Mouse (Mus musculus) myocyte (in vitro differentiated cells): ENCODE data around the gene Defa25. TPM values are rescaled to one million over a fixed set of nuclear protein-coding genes. Genes with fewer than 3 reads are reported as not detected.
"Not testable (repeated sequence)": the region's sequence is repeated elsewhere in the genome, so short reads cannot be mapped to it uniquely, and the experiment has no call there.

Source experiments
- H3K27me3 ChIP-seq: one replicate; pipeline ENCODE4 v1.6.1; 2011; ENCODE audit not compliant: control insufficient read depth, insufficient read depth, insufficient read length
- H3K36me3 ChIP-seq: one replicate; pipeline ENCODE4 v1.6.1; 2011; ENCODE audit not compliant: control insufficient read depth, insufficient read depth
- H3K4me2 ChIP-seq: one replicate; pipeline ENCODE4 v1.6.1; 2011; ENCODE audit warnings: low read depth, control low read depth
- H3K4me3 ChIP-seq: one replicate; pipeline ENCODE4 v1.5.1; 2011; ENCODE audit warnings: mild to moderate bottlenecking, control low read depth, moderate library complexity
- H3K79me2 ChIP-seq: one replicate; pipeline ENCODE4 v1.6.1; 2011; ENCODE audit not compliant: control insufficient read depth, insufficient read depth
- H3ac ChIP-seq: one replicate; pipeline ENCODE4 v1.6.1; 2011; ENCODE audit not compliant: control insufficient read depth, insufficient read length
- CEBPB ChIP-seq: IDR thresholded peaks from 2 replicates; pipeline ENCODE4 v1.6.1; 2011; ENCODE audit warnings: mild to moderate bottlenecking, moderate library complexity; ENCODE audit not compliant: poor library complexity, insufficient read depth, severe bottlenecking
- E2F4 ChIP-seq: IDR thresholded peaks from one replicate; pipeline ENCODE4 v1.6.1; 2011; ENCODE audit warnings: mild to moderate bottlenecking, control low read depth, moderate library complexity; ENCODE audit not compliant: insufficient read depth
- MAX ChIP-seq: IDR thresholded peaks from one replicate; pipeline ENCODE4 v1.6.1; 2011; ENCODE audit warnings: low read depth, mild to moderate bottlenecking, control low read depth
- MYOD1 ChIP-seq, 3 experiments: IDR thresholded peaks; one replicate each; pipeline ENCODE4 v1.6.1; 2011; ENCODE audit warnings: control low read depth in 2 of 3, low read depth in 2 of 3, mild to moderate bottlenecking in 2 of 3, moderate library complexity in 1 of 3; ENCODE audit not compliant: insufficient read length in 2 of 3, control insufficient read depth in 1 of 3
- MYOG ChIP-seq, 3 experiments: IDR thresholded peaks; one replicate each; pipeline ENCODE4 v1.6.1; 2011; ENCODE audit warnings: control low read depth in 2 of 3, low read depth in 2 of 3, mild to moderate bottlenecking in 2 of 3; ENCODE audit not compliant: insufficient read length in 2 of 3, control insufficient read depth in 1 of 3, insufficient read depth in 1 of 3
- POLR2A ChIP-seq: IDR thresholded peaks from one replicate; pipeline ENCODE4 v1.6.1; 2011; ENCODE audit warnings: low read depth, mild to moderate bottlenecking, control low read depth, moderate library complexity; ENCODE audit not compliant: insufficient read length
- POLR2AphosphoS2 ChIP-seq: IDR thresholded peaks from one replicate; pipeline ENCODE4 v1.6.1; 2011; ENCODE audit warnings: low read depth, control low read depth; ENCODE audit not compliant: insufficient read length
- REST ChIP-seq: IDR thresholded peaks from one replicate; pipeline ENCODE4 v1.6.1; 2011; ENCODE audit warnings: mild to moderate bottlenecking, control low read depth, moderate library complexity; ENCODE audit not compliant: insufficient read depth, insufficient read length
- SRF ChIP-seq: IDR thresholded peaks from one replicate; pipeline ENCODE4 v1.6.1; 2011; ENCODE audit warnings: low read depth; ENCODE audit not compliant: control insufficient read depth, insufficient read length
- TCF12 ChIP-seq: IDR thresholded peaks from one replicate; pipeline ENCODE4 v1.6.1; 2011; ENCODE audit warnings: mild to moderate bottlenecking, control low read depth; ENCODE audit not compliant: poor library complexity, insufficient read depth, severe bottlenecking
- TCF3 ChIP-seq: IDR thresholded peaks from one replicate; pipeline ENCODE4 v1.6.1; 2011; ENCODE audit warnings: low read depth, control low read depth; ENCODE audit not compliant: insufficient read length
- USF1 ChIP-seq: IDR thresholded peaks from one replicate; pipeline ENCODE4 v1.6.1; 2011; ENCODE audit warnings: low read depth, mild to moderate bottlenecking, control low read depth, moderate library complexity
- polyA plus RNA-seq: library from polyadenylated mRNA; unstranded; fragments of >200 nt; fragmentation: generic; extraction: Trizol; gene quantifications from one replicate; pipeline ENCODE4 v1.2.1, GENCODE M21; 2012; ENCODE audit warnings: missing spikeins

The Defa25 gene
- polyA plus RNA-seq: not detected

DNA sequence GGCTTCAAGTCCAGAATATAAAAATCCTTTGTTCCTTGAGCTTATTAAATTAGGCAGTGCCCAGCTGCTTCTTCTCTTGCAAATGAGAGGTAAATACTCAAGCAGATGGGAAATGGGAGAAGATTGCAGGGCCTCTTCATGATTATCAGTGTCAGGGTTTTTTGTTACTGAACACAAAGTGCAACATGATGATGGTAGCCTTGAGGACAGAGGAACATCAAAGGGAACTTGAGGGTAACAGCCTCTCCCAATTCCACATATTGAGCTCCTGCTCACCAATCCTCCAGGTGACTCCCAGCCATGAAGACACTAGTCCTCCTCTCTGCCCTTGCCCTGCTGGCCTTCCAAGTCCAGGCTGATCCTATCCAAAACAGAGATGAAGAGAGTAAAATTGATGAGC, at the start of gene Defa25:
Gene Defa25 (plus strand): TSS at position 301 of the 400 bp plus-strand sequence.
- not testable (repeated sequence) for H3ac ChIP-seq, H3K4me3 ChIP-seq, H3K27me3 ChIP-seq, H3K36me3 ChIP-seq, H3K4me2 ChIP-seq, H3K79me2 ChIP-seq

DNA sequence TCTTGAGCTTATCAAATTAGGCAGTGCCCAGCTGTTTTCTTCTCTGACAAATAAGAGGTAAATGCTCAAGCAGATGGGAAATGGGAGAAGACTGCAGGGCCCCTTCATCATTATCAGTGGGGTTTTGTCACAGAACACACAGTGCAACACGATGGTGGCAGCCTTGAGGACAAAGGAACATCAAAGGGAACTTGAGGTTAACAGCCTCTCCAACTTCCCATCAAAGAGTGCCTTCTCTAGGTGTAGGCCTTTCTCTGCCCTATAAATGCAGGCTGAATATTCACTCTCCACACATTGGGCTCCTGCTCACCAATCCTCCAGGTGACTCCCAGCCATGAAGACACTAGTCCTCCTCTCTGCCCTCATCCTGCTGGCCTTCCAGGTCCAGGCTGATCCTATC, 29.5 kb upstream of the Defa25 start, which contains the start of gene Defa23:
Gene Defa23 (plus strand): TSS at position 301 of the 400 bp plus-strand sequence.
- H3K4me2 ChIP-seq, H3K36me3 ChIP-seq, H3K79me2 ChIP-seq, H3K27me3 ChIP-seq, H3K4me3 ChIP-seq, H3ac ChIP-seq: not testable (repeated sequence)

DNA sequence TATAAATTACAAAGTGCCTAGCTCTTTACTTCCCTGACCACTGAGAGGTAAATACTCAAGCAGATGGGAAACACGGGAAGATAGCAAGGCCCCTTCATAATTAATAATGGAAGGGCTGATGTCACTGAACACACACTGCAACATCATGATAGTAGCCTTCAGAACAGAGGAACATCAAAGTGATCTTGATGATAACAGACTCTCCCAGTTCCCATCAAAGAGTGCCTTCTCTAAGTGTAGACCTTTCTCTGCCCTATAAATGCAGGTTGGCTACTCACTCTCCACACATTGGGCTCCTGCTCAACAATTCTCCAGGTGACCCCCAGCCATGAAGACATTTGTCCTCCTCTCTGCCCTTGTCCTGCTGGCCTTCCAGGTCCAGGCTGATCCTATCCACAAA, 19.5 kb upstream of the Defa25 start, which contains the start of gene Defa35:
Gene Defa35 (plus strand): TSS at position 301 of the 400 bp plus-strand sequence.
- not testable (repeated sequence) for H3K36me3 ChIP-seq, H3K4me2 ChIP-seq, H3ac ChIP-seq, H3K27me3 ChIP-seq, H3K79me2 ChIP-seq, H3K4me3 ChIP-seq

DNA sequence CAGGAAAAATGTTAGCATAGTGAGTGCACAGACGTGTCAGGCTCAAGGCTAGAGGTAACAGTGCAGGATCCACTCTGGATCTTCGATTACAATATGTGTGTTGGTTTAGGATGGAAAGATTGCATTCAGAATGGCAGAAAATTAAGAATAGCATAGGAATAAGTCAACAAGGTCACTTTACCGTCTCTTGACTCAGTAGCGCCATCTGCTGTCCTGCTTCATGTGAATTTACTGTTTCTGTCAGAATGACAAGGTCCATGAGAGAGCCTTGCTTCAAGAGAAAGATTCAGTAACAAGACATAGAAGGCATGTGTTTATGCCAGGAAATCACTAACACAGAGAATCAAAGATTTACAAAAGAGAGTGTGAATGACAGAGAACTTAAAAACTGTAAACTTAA, 8.9 kb downstream of the Defa25 start:
- Histone ChIP-seq H3K27me3 (no peaks in the 10 kb centered on the region), H3K79me2 (no peaks in the 10 kb centered on the region), H3K4me2 (no peak overlapping the region), H3K4me3 (no peak overlapping the region), H3ac (no peak overlapping the region), H3K36me3 (no peaks in the 10 kb centered on the region)
- TF ChIP-seq SRF: no peak
- no peak for TF ChIP-seq MYOG (IDR thresholded peaks at IDR 0.05; ENCODE audit: control insufficient read depth in 1 of 3, insufficient read depth in 1 of 3, insufficient read length in 2 of 3, low read depth in 2 of 3)
- no peak for TF ChIP-seq POLR2AphosphoS2
- no peak for TF ChIP-seq POLR2A
- no peak for TF ChIP-seq TCF12
- no peak for TF ChIP-seq USF1
- no peak for TF ChIP-seq TCF3
- no peak for TF ChIP-seq CEBPB
- TF ChIP-seq E2F4: no peak
- TF ChIP-seq MAX: no peak
- TF ChIP-seq MYOD1 (IDR thresholded peaks at IDR 0.05; ENCODE audit: control insufficient read depth in 1 of 3, insufficient read length in 2 of 3, low read depth in 2 of 3): no peak
- TF ChIP-seq REST: no peak

DNA sequence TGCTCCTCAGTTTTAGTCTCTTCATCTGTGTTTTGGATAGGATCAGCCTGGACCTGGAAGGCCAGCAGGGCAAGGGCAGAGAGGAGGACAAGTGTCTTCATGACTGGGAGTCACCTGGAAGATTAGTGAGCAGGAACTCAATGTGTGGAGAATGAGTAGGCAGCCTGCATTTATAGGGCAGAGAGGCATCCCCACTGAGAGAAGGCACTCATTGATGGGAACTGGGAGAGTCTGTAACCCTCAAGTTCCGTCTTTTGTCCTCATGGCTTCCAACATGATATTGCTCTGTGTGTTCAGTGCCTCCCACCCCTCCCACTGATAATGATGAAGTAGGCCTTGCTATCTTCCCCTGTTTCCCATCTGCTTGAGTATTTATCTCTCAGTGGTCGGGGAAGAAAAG, 11.7 kb downstream of the Defa25 start, which contains the start of gene Gm14851:
Gene Gm14851 (minus strand): TSS at position 101 of the 400 bp plus-strand sequence.
- H3K4me3 ChIP-seq, H3K4me2 ChIP-seq, H3K27me3 ChIP-seq, H3K36me3 ChIP-seq, H3ac ChIP-seq, H3K79me2 ChIP-seq: not testable (repeated sequence)

DNA sequence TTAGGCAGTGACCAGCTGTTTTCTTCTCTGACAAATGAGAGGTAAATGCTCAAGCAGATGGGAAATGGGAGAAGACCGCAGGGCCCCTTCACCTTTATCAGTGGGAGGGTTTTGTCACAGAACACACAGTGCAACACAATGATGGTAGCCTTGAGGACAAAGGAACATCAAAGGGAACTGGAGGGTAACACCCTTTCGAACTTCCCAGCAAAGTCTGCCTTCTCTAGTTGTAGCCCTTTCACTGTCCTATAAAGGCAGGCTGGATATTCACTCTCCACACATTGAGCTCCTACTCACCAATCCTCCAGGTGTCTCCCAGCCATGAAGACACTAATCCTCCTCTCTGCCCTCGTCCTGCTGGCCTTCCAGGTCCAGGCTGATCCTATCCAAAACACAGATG, 50.1 kb downstream of the Defa25 start, which contains the start of gene Defa30:
Gene Defa30 (plus strand): TSS at position 301 of the 400 bp plus-strand sequence.
- not testable (repeated sequence) for H3K4me3 ChIP-seq, H3K27me3 ChIP-seq, H3K36me3 ChIP-seq, H3K79me2 ChIP-seq, H3ac ChIP-seq, H3K4me2 ChIP-seq

Other genes starting within 250 kb of the Defa25 start
- not detected for gene Defb33, start 191.8 kb upstream of the Defa25 start, polyA plus RNA-seq
- not detected for gene Gm15056, start 181.8 kb upstream of the Defa25 start, polyA plus RNA-seq
- not detected for gene Gm6040, start 162.4 kb upstream of the Defa25 start, polyA plus RNA-seq
- gene AY761185, start 139.7 kb upstream of the Defa25 start, polyA plus RNA-seq: not detected
- gene Defa21, start 58.9 kb upstream of the Defa25 start, polyA plus RNA-seq: not detected
- not detected for gene Defa23, start 29.4 kb upstream of the Defa25 start, polyA plus RNA-seq
- not detected for gene Defa35, start 19.4 kb upstream of the Defa25 start, polyA plus RNA-seq
- not detected for gene Gm14851, start 11.6 kb downstream of the Defa25 start, polyA plus RNA-seq
- not detected for gene Defa30, start 50.2 kb downstream of the Defa25 start, polyA plus RNA-seq
- gene Defa22, start 77.8 kb downstream of the Defa25 start, polyA plus RNA-seq: not detected
- gene Defa31, start 107.2 kb downstream of the Defa25 start, polyA plus RNA-seq: not detected
- gene Gm15293, start 117.1 kb downstream of the Defa25 start, polyA plus RNA-seq: not detected
- gene Gm15292, start 165.3 kb downstream of the Defa25 start, polyA plus RNA-seq: not detected
- gene Defa27, start 231.1 kb downstream of the Defa25 start, polyA plus RNA-seq: not detected
- gene Defa29, start 242.6 kb downstream of the Defa25 start, polyA plus RNA-seq: not detected